Mouse (Mus musculus) intestine, embryonic 15.5 days (tissue): Measurements from ENCODE around the gene Arhgef19. TPM values are rescaled to one million over a fixed set of nuclear protein-coding genes. Genes with fewer than 3 reads are reported as not detected.

Source experiments
- ATAC-seq: fragments of 200-750 bp; cut with Nextera tagmentation; 2 replicates; pipeline ENCODE4 v1.8.0; 2017; ENCODE audit warnings: moderate TSS enrichment, moderate library complexity
- H3K27ac ChIP-seq: fragments of 300-500 bp; sonication (generic); 2 replicates; pipeline ENCODE4 v1.5.1; 2015; ENCODE audit warnings: mild to moderate bottlenecking, inconsistent platforms
- H3K27me3 ChIP-seq: fragments of 300-500 bp; sonication (generic); replicated peaks from 2 replicates; pipeline ENCODE4 v1.6.1; 2015; ENCODE audit warnings: inconsistent platforms
- H3K36me3 ChIP-seq: fragments of 300-500 bp; sonication (generic); 2 replicates; pipeline ENCODE4 v1.6.1; 2015; ENCODE audit warnings: inconsistent platforms
- H3K4me1 ChIP-seq: fragments of 300-500 bp; sonication (generic); replicated peaks from 2 replicates; pipeline ENCODE4 v1.6.1; 2015; ENCODE audit warnings: inconsistent platforms
- H3K4me2 ChIP-seq: fragments of 300-500 bp; sonication (generic); replicated peaks from 2 replicates; pipeline ENCODE4 v1.6.1; 2015; ENCODE audit warnings: mild to moderate bottlenecking, inconsistent platforms
- H3K4me3 ChIP-seq: fragments of 300-500 bp; sonication (generic); replicated peaks from 2 replicates; pipeline ENCODE4 v1.5.1; 2015; ENCODE audit warnings: inconsistent platforms
- H3K9ac ChIP-seq: fragments of 300-500 bp; sonication (generic); 2 replicates; pipeline ENCODE4 v1.6.1; 2015; ENCODE audit warnings: inconsistent platforms
- H3K9me3 ChIP-seq: fragments of 300-500 bp; sonication (generic); 2 replicates; pipeline ENCODE4 v1.6.1; 2016; ENCODE audit warnings: inconsistent platforms
- WGBS: fragments of 180-500 bp; shearing (Covaris S2); methylation state at CpG from one replicate; pipeline ENCODE4 v1.1.7; 2015; 5-methylcytosine and 5-hydroxymethylcytosine counted together
- polyA plus RNA-seq: library from polyadenylated mRNA; unstranded; fragments of >200 nt; fragmentation: Nextera tagmentation; extraction: Ambion mirVana; gene quantifications from 2 replicates; pipeline ENCODE4 v1.2.1, GENCODE M21; 2015

Gene Arhgef19
- polyA plus RNA-seq, 1 experiment from 2014 or later, result 16.3 TPM

DNA sequence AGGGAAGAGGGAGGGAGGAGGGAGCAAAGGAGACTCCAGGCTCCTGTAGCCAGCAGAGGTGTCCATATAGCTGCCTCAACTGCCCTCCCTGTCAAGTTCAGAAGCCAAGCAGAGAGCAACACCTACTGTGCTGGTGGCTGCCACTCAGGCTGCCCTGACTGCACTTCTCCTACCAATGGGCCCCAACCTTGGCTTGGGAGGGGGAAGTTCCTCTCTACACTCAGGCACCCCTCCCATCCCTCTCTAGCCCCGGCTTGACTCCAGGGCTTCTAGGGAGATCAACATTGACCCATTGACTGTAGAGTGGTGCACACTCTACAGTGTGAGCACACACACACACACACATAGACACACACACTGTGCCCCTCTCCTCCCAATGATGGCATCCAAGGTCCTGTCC is 42.3 kb downstream of the Arhgef19 start:
- Histone ChIP-seq H3K27me3 (no peaks in the 10 kb centered on the region; the same call in 1 of the 2 replicates), H3K4me1 (peaks cover 57% of the 10 kb centered on the region), H3K9ac (no peak overlapping the region), H3K27ac (peak overlapping the region; percentile 51; the same call in 1 of the 2 replicates), H3K9me3 (no peaks in the 10 kb centered on the region), H3K4me3 (no peak overlapping the region), H3K36me3 (no peaks in the 10 kb centered on the region), H3K4me2 (no peak overlapping the region; the same call in 1 of the 2 replicates)
- ATAC-seq, result peak; percentile 24
- WGBS, result 20% methylated on average over 1 of the region's 1 CpGs

DNA sequence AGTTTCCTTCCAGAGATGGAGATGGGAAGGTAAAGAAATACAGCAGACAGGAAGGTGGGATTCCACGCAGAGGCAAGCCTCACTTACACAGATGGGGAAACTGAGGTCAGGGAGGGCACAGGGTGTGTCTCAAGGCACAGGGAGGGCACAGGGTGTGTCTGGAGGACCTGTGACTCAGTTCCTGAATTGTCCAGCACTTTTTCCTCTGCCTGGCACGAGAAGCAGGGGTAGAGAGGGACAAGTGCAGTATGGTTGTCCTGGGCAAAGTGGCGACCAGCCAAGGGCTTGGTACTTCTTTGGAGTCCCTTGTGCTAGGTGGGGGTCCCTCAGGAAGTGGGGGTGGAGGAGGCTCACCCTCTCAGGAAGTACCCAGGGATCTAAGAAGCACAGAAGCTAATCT is 42.8 kb downstream of the Arhgef19 start:
- Histone ChIP-seq H3K4me2 (no peak overlapping the region), H3K27me3 (no peaks in the 10 kb centered on the region; the same call in 1 of the 2 replicates), H3K4me3 (no peak overlapping the region), H3K9me3 (no peaks in the 10 kb centered on the region), H3K4me1 (peaks cover 58% of the 10 kb centered on the region), H3K36me3 (no peaks in the 10 kb centered on the region), H3K27ac (peak overlapping the region; percentile 28; the same call in 1 of the 2 replicates), H3K9ac (no peak overlapping the region)
- no peak for ATAC-seq
- WGBS, result 58% methylated on average over 3 of the region's 3 CpGs

DNA sequence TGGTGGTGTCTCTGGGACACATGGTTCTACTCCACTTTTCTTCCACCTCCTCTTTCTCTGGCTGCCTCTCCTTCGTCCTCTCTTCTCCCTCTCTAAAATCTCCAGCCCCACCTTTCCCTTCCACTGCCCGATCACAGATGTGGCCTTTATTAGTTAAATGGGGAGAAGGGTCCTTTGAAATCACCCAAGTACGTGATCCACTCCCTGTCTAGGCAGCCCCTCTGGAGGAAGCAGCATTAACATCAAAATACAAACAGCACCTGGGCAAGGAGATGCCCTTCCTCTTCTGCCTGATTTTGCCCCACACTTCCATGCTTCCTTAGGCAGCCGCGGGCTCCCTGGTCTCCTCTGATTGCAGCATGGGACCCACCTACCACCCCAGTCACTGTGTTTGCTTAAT is 43.3 kb downstream of the Arhgef19 start:
- WGBS, result 62% methylated on average over 5 of the region's 5 CpGs
- no peak for ATAC-seq
- Histone ChIP-seq H3K9me3 (no peaks in the 10 kb centered on the region), H3K27me3 (peaks cover 4% of the 10 kb centered on the region), H3K36me3 (no peaks in the 10 kb centered on the region), H3K9ac (no peak overlapping the region), H3K4me2 (no peak overlapping the region), H3K4me3 (no peak overlapping the region), H3K27ac (peak overlapping the region; percentile 13; the same call in 1 of the 2 replicates), H3K4me1 (peaks cover 54% of the 10 kb centered on the region)

DNA sequence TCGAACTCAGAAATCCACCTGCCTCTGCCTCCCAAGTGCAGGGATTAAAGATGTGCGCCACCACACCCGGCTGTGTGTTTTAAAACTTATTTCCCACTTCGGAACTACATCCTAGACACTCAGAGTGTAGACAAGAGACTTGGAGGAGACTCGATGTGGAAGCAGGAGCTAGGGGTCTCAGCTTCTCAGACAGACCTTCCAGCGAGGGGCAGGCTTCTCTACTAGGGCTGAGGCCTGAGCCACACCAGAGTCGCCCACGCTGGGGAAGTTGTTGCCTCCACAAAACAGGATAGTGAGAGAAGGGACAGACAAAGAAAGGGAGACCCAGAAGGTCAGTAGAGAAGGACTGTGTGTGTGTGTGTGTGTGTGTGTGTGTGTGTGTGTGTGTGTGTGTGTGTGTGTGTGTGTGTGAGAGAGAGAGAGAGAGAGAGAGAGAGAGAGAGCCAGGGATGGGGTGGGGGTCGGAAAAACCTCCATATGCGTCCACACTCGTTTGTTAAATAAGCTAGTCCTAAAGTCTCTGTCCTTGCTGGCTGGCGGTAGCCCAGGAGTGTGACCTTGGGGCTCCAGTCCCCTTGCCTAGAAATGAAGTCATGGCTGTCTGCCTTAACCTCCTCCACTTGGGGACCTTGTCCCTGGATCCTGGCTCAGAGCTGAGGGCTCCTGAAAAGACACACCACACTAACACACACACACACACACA is 44.0 kb downstream of the Arhgef19 start:
- ATAC-seq, result no peak
- WGBS, result 63% methylated on average over 11 of the region's 12 CpGs
- no peak overlapping the region for H3K4me2 ChIP-seq
- H3K4me3 ChIP-seq, result no peak overlapping the region
- H3K27ac ChIP-seq, result no peak overlapping the region
- peaks cover 51% of the 10 kb centered on the region for H3K4me1 ChIP-seq
- no peak overlapping the region for H3K9ac ChIP-seq
- no peaks in the 10 kb centered on the region for H3K36me3 ChIP-seq
- H3K9me3 ChIP-seq, result no peaks in the 10 kb centered on the region
- H3K27me3 ChIP-seq, result peaks cover 7% of the 10 kb centered on the region

DNA sequence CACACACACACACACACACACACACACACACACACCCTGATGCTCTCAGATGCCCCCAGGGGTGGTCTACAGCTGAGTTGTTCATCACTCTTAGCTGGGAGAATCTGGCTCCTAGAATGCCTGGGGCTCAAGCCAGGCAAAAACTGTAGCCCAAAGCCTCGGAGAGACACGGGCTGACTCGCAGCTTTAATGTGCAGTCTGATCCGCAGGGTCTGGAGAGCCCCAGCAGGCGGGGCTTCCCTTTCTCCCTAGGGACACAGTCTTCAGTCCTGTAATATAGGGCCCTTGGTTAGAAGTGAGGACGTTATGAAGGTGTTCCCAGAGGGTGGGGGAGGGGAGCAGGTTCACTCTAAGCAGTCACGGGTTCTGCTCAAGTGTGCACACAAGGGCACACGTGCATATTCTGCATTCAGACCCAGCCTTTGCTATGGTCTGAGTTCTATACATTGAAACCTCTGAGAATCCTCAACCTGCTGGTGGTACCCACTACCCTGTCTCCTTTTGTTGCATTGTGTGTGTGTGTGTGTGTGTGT is 44.6 kb downstream of the Arhgef19 start:
- ATAC-seq, result no peak
- H3K9me3 ChIP-seq, result no peaks in the 10 kb centered on the region
- no peak overlapping the region for H3K27ac ChIP-seq
- H3K36me3 ChIP-seq, result no peaks in the 10 kb centered on the region
- WGBS, result 21% methylated on average over 8 of the region's 8 CpGs
- no peak overlapping the region for H3K4me3 ChIP-seq
- H3K4me1 ChIP-seq, result peaks cover 50% of the 10 kb centered on the region
- H3K9ac ChIP-seq, result no peak overlapping the region
- no peak overlapping the region for H3K4me2 ChIP-seq
- H3K27me3 ChIP-seq, result peaks cover 10% of the 10 kb centered on the region

DNA sequence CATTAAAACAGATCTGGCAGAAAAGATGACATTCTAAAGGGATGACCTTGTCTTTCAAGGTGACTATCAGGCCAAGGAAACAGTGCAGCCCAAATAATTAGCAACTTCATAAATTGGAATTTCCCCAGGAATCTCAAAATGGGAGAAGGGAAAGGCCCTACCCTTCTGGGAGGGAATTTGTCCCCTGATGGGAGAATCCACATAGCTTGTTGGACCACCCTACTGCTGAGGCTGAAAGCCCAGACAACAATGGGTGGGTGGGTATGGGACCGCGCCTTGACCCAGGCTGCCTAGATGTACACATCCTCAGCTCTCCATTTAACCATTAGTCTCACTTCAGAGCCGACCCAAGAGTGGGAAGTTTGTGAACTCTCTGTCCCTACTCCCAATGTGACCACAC is 45.2 kb downstream of the Arhgef19 start:
- Histone ChIP-seq H3K9me3 (no peaks in the 10 kb centered on the region), H3K9ac (no peak overlapping the region), H3K4me1 (peaks cover 45% of the 10 kb centered on the region), H3K27me3 (peaks cover 15% of the 10 kb centered on the region), H3K27ac (no peak overlapping the region), H3K4me3 (no peak overlapping the region), H3K4me2 (no peak overlapping the region), H3K36me3 (no peaks in the 10 kb centered on the region)
- 85% methylated on average over 3 of the region's 3 CpGs for WGBS
- no peak for ATAC-seq

DNA sequence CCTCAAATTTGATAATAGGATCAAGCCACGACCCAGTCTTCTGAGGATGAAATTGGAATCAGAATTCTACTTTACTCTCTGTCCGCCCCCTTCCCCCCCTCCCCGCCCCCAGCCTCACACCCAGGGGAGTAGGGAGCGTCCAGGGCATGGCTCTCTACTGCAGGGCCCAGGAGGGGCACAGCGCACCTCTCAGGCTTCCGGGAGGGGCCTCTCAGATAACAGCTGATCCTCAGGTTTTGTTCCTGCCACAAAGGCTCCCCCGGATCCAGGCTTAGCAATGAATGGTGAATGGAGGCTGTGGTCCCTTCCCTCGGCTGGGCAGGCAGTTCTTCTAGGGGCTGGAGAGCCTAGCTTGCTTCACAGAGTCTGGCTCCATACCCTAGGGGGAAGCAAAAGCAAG is 45.8 kb downstream of the Arhgef19 start:
- Histone ChIP-seq H3K9me3 (no peaks in the 10 kb centered on the region), H3K4me3 (no peak overlapping the region), H3K27ac (peak overlapping the region; percentile 41; the same call in 1 of the 2 replicates), H3K9ac (no peak overlapping the region), H3K27me3 (peaks cover 16% of the 10 kb centered on the region), H3K36me3 (no peaks in the 10 kb centered on the region), H3K4me1 (peaks cover 45% of the 10 kb centered on the region), H3K4me2 (no peak overlapping the region)
- ATAC-seq, result no peak
- 25% methylated on average over 8 of the region's 8 CpGs for WGBS

DNA sequence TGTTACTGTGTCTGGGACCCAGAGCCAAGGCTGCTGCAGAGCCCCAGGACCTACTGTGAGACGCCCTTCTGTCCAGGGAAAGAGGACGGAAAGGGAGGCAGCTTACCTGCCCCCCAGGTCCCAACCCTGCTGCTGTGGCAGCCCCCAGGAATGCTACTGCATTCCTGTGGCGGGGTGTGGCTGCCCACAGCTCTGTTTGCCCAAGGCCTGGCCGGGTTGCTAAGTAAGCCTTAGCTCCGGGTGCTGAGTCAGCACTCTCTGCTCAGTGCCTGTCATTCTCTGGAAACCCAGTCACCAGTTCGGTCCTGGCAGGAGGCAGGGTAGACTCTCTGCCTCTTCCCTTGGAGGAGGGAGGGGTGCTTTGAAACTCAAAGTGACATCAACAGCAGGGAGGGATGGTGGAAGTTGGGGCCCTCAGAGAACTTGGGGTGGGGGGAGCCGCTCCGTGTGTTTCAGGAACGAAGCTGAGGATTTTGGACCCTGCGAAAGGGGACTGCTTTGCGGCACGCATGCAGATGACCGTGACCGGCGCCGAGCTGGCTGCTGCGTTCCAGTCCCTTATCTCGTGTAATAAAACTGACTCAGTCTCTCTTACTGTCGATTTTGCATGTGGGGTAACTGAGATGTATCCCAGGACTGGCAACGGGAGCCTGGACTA is 47.7 kb downstream of the Arhgef19 start:
- WGBS, result 11% methylated on average over 20 of the region's 20 CpGs
- H3K9ac ChIP-seq, result 0 out of 2 replicates have a peak overlapping the region, but pooled peaks have one; percentile 8
- ATAC-seq, result peak; percentile 80
- peaks cover 22% of the 10 kb centered on the region for H3K27me3 ChIP-seq
- H3K27ac ChIP-seq, result peak overlapping the region; percentile 85
- 0 out of 2 replicates have a peak overlapping the region, but pooled peaks have one; percentile 6 for H3K4me3 ChIP-seq
- peaks cover 44% of the 10 kb centered on the region for H3K4me1 ChIP-seq
- no peaks in the 10 kb centered on the region for H3K9me3 ChIP-seq
- H3K4me2 ChIP-seq, result peak overlapping the region; percentile 48
- H3K36me3 ChIP-seq, result no peaks in the 10 kb centered on the region

DNA sequence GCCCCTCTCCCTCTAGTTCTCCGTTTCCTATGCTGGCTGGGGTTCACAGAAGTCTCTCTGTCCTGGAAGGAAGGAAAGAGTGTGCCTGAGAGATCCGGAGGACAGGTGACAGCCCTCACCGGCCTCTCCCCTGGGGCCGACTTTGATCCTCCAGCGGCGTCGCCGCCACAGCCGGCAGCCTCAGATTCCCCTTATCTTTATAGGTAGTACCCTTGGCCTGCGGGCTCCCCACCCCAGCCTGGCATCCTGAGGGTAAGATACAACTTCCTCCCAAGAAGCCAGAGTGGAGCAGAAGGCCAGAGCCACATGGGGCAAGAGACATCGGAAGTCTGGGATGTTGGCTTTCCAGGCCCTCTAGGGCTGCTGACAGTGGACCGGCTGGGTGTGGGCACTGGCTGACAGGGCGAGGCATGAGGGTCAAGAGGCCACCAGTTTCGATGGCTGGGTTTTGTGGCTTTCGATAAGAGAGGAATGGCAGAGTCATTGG is 48.3 kb downstream of the Arhgef19 start:
- peaks cover 22% of the 10 kb centered on the region for H3K27me3 ChIP-seq
- WGBS, result 12% methylated on average over 15 of the region's 15 CpGs
- no peaks in the 10 kb centered on the region for H3K9me3 ChIP-seq
- ATAC-seq, result peak; percentile 80
- H3K4me3 ChIP-seq, result 0 out of 2 replicates have a peak overlapping the region, but pooled peaks have one; percentile 6
- no peak overlapping the region for H3K9ac ChIP-seq
- H3K36me3 ChIP-seq, result no peaks in the 10 kb centered on the region
- peak overlapping the region; percentile 48 for H3K4me2 ChIP-seq
- H3K27ac ChIP-seq, result peak overlapping the region; percentile 85
- peaks cover 41% of the 10 kb centered on the region for H3K4me1 ChIP-seq

DNA sequence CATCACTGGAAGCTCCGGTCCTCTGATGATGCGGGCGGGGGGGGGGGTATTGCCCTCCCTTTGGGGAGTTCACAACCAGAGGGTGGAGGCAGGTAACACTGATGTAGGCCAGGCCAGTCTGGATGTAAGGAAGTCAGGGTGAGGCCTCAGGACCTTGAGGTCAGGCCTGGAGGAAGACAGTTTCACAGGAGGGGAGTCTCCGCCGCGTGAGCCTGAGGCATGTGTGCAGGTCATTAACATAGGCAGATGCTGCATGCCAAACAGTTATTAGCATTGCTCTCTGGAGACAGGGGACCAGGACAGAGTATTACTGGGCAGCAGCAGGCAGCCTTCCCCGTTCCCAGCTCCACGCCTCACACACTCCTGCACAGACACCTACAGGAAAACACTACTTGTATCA is 48.9 kb downstream of the Arhgef19 start:
- Histone ChIP-seq H3K27ac (peak overlapping the region; percentile 85), H3K36me3 (no peaks in the 10 kb centered on the region), H3K9me3 (no peaks in the 10 kb centered on the region), H3K4me1 (peaks cover 41% of the 10 kb centered on the region), H3K4me3 (no peak overlapping the region), H3K27me3 (peaks cover 22% of the 10 kb centered on the region), H3K4me2 (peak overlapping the region; percentile 48), H3K9ac (no peak overlapping the region)
- no peak for ATAC-seq
- 45% methylated on average over 8 of the region's 8 CpGs for WGBS

DNA sequence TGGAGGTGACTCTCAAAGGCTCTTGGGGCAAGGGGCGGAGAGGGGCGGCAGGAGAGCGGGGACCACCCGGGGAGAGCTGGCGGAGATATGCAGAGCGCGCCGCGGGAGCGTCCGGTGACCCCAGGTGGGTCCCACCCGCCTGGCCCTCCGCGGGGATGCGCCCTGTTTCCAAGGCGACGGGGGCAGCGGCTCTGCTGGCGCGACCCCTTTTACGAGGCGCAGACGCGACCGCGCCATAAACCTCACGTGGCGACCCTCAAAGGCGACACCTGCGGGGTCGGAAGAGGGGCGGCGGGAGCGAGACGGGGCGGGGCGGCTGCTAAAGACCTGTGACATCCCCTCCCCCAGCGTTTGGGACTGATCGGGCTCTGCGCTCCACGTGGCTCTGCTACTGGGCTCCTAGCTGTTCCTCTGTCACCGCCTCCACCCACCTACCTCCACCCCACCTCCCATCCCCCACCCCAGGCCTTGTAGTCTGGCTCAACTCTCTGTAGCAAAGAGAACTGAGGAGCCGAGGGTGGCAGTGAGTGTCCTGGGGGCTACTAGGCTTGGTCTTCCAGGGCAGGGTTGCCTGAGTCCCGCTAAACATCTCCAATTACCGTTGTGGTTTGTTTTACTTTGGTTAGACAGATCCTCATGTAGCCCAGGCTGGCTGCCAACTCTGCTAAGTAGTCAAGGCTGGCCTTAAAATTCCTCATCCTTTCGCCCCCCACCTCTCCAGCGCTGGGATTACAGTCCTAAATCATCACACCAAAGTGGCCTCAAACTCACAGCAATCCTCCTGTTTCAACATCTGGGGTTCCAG is 52.5 kb downstream of the Arhgef19 start:
- H3K9ac ChIP-seq, result peak overlapping the region; percentile 21; the same call in 1 of the 2 replicates
- H3K4me1 ChIP-seq, result peaks cover 31% of the 10 kb centered on the region
- H3K4me3 ChIP-seq, result peak overlapping the region; percentile 35
- no peak overlapping the region for H3K27ac ChIP-seq
- WGBS, result 4% methylated on average over 46 of the region's 47 CpGs
- peaks cover 22% of the 10 kb centered on the region for H3K27me3 ChIP-seq
- no peak for ATAC-seq
- H3K4me2 ChIP-seq, result peak overlapping the region; percentile 87
- no peaks in the 10 kb centered on the region for H3K9me3 ChIP-seq
- no peaks in the 10 kb centered on the region for H3K36me3 ChIP-seq

DNA sequence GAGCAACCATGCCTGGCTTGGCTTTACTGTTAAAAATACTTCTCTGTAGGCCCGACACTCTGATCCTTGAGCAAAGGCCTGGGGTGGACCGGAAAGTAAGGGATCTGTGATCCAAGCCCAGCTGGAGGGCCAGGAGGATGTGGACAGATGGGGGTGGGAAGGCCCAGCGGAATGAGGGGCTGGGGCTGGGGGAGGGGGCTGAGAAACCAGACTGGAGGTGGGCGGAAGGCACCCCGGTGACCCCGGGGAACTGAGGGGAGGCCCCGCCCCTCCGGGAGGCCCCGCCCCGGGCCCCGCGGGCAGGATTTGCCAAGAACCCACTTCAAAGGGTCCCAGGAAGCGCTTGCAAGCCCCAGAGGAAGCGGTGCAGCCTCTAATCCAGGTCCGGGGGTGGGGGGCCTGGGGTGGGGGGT is 56.5 kb downstream of the Arhgef19 start:
- 13% methylated on average over 12 of the region's 15 CpGs for WGBS
- no peak for ATAC-seq
- Histone ChIP-seq H3K27ac (no peak overlapping the region), H3K4me2 (peak overlapping the region; percentile 24), H3K4me3 (no peak overlapping the region), H3K36me3 (no peaks in the 10 kb centered on the region), H3K9me3 (no peaks in the 10 kb centered on the region), H3K9ac (no peak overlapping the region), H3K27me3 (peaks cover 6% of the 10 kb centered on the region; the same call in 1 of the 2 replicates), H3K4me1 (peaks cover 29% of the 10 kb centered on the region)
